Mouse (Mus musculus) brain, embryonic 18.5 days (tissue): ENCODE data around the gene Ccnb1.
"Not testable (repeated sequence)": the region's sequence is repeated elsewhere in the genome, so short reads cannot be mapped to it uniquely, and the experiment has no call there.

ENCODE experiments used
- DNase-seq: peaks from one replicate; pipeline ENCODE4 v3.0.0-alpha.2; 2012; ENCODE audit warnings: low read depth, low spot score

Gene Ccnb1

DNA sequence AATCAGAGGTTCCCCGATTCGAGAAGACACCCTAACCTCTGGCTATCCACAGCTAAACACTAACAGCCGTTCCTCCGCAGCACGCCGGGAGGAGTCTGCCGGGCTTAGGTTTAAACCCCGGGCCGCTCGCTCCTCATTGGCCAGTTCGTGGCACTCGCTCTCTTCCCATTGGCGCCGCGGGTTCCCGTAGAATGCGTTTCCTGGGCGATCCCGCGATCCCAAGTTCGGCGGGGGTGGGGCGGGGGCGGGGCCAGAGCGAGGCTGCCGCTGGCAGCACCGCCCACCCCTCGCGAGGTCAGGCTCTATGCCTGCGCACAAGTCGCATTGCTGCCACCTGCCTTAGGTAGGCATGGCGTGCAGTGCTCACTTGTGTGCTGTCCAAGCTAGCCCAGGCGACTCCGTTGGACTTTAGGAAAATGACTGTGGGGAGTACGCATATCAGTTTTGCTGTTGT is at the start of gene Ccnb1:
Gene Ccnb1 (minus strand): TSS at position 157 of the 454 bp plus-strand sequence.
- peak; percentile 86 for DNase-seq

- no peak for DNase-seq
Measured at GRCm38 (mm10) chr13:100834777-100835176, 48.4 kb upstream of the Ccnb1 start.

DNA sequence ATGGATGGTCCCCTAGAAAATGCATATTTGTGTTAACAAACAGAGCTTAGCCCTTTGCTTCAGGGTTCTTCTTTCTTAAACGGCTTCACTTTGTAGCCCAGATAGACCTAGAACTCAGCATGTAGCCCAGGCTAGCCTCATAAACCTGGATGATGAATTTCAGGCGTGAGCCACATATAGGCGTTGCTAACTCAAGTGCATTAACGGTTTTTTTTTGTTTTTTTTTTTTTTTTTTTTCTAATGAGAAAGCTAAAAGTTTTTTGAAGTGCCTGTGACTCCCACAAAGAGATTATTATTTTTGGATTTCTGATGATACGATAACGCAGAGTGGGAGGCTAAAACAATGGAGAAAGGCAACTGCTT is 47.3 kb upstream of the Ccnb1 start:
- no peak for DNase-seq

DNA sequence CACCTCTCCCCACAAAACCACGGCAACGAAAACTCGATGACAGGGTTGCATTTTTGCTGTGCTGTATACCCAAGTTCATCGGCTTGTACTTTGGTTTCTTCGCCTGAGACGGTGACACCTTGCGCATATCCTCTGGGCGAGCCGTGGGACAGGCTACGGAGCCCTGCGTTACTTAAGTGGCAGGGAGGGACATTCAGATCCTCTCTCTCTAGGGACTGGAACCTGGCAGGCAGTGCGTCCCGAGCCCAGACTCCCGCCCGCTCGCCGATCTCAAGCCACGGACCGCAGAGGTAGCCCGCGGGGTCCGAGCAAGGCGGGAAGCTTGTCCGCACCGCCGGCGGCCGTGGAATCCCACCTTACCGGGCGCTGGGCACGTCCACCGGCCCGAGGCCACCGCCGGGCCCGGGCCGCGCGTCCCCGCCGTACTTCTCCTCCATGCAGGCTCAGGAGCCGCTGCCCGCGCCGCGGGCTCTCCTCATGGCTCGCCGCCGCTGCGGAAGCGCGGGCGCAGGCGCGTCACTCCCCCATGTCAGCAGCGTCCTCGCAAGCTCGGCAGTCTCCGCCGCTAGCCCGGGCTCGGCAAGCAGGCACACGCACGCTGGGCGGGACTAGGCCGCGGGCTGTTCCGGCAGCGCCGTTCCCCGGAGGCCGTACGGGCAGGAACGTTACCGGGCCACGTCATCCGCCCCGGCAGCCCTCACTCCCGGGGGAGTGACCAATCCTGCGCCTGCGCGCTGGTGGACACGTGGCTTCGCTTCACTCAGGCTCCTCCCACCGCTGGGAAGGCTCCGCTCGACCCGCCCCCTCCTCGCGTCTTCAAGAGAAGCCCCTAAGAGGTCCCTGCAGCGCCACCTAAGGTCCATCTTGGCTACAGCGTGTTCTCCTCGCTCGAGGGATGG is 46.6 kb upstream of the Ccnb1 start, which contains the start of gene Slc30a5:
Gene Slc30a5 (minus strand): TSS at position 687 of the 899 bp plus-strand sequence.
- DNase-seq = peak; percentile 97

DNA sequence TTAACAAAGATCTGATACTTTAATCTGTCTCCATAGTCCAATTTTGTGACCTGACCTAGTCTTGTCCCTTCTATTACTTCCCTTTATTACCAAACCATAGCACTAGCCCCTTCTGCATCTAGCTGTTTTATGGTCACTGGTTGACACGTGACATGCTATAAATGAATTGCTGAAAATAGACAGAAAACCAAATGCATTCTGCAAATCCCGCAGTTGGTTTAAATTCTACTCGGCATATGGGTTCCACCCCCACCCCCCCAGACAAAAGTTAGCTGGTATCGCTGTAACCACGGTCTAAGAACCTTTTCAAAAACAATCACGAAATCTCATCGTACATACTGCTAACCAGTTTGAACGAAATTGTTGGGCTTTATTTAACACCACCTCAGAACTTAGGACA is 45.8 kb upstream of the Ccnb1 start:
- DNase-seq = no peak

DNA sequence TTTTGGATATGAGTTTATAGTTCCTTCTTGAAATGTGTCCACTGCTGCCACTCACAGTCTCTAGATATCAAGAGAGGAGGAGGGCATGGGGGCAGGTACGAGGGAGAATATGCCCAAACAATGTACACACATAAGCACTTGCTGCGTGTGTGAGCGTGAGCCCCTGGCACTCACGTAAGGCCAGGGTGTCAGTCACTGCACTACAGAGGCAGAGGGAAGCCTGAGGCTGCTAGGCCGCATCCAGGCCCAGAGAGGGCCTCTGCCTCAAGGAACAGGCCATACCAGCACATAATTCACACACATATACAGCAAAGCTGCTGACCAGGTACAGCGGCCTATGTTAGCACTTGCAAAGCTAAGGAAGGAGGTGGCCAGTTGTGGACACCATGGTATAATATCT is 44.8 kb upstream of the Ccnb1 start:
- no peak for DNase-seq

DNA sequence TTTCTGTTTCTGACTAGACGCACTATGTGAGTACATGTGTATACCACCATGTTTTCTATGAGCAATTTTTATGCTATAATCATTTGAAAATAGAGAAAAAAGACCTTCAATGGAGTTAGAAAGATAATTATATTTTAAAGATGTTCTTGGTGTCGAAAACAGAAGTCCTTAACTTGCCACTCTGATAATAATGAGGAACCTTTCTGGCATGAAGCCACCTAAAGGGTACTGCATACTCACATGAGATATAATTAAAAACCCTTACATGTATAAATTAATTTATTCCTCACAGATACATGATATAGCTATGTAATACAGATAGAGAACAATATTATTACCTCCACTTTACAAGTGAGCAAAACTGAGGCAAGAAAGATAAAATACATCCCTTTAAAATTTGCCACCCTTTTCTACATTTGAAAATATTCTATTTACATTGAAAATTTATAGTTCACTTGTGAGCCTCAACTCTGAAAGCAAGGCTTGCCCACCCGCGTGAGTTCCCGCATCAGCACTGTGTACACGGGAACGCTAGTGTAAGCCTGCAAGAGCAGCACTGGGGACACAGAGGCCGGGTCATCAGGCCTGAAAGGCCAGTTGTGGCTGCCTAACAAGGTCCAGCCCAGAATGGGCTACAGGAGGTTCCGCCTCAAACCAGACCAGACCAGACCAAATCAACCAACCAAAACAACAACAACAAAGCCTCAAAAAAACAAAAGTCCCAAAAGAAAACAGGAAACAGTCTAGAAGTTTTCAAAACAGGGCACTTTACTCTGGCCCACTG is 39.4 kb upstream of the Ccnb1 start:
- no peak for DNase-seq

DNA sequence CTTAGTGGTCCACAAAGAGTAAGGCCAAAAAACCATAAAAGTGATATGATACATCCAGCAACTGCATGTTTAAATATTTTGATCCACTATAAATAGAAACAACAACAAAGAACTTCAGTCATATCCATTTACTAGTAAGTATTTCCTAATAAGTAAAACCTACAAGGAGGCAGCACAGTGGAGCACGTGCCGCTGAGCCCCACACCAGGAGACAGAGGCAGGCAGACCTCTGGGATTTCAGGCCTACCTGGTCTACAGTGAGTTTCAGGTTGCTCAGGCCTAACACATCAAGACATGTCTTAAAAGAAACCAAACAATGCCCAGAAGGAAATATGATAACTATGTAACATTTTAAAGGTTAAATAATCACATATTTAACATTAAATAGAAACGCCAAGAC is 38.5 kb upstream of the Ccnb1 start:
- no peak for DNase-seq

DNA sequence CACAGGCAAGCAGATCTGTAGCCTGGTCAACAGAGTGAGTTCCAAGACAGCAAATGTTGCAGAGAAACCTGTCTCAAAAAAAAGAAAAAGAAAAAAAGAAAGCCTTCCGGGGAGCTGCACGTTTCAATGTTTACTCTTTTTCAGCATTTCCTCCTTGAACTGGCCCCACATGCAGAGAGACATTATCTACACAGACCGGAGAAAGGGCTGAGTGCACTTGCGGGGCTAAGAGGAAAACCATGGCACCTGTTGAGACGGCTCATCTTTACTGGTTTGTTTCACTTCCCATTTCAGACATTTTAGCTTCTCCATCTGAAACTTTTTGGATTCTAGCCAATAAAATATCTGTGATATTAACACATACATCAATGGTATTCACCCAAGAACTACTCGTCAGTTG is 37.9 kb upstream of the Ccnb1 start:
- no peak for DNase-seq

DNA sequence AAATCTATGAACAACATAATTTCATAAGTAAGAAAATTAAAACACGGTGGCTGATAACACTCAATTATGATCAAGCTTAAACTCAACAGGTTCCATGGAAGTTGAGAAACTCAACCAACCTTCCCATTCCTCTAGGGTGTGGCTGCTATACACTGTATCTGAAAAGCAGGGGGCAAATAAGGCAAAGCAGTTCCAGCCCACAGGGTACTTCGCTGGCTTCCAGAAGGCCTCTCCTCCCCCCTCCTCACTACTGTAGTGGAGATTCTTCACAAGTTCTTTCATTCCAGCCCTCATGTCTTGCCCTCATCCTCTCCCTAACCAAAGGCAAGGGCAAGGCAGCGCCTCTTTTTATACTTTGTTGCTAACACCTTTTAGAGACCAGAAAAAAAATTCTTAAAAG is 37.5 kb upstream of the Ccnb1 start:
- DNase-seq = no peak

GRCm38 (mm10) chr13:100814451-100814850 is 28.1 kb upstream of the Ccnb1 start:
- DNase-seq = no peak

DNA sequence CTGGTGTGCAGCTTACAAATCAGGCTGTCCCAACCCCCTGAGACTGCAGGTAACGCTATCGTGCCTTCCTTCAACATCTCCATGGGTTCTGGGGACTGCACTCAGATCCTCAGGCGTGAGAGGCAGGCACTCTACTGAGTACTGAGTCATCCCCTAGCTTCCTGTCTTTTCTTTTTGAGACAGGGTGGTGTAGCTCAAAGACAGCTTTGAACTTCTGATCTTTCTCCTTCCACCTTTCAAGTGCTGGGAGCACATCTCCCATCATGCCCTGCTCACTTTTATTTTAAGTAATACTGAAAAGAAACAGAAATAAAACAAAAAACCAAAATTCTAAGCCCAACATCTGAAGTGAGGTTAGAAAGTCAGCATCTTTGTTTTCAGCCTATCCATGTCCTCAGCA is 19.4 kb upstream of the Ccnb1 start:
- DNase-seq = no peak

- DNase-seq = no peak
Measured at GRCm38 (mm10) chr13:100797171-100797570, 10.8 kb upstream of the Ccnb1 start.

DNA sequence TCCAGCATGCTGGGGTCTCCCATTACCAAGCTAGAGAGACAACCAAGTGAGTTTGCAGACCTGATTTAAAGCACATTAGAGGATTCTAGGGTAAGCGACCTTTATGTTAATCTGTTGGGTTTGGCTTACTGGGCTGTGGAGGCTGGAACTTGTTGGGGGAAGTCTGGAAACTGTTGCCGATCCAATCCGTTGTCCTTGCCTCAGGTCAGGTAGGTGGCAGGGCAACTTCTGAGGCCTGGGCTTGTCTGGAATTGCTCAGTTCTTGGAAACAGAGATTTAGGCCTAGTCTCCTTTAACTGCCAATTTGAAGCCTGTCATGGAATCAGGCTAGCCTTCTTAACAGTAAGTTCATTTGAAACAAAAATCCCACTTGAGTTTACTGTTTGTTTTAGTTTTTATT is 2.7 kb upstream of the Ccnb1 start:
- no peak for DNase-seq

DNA sequence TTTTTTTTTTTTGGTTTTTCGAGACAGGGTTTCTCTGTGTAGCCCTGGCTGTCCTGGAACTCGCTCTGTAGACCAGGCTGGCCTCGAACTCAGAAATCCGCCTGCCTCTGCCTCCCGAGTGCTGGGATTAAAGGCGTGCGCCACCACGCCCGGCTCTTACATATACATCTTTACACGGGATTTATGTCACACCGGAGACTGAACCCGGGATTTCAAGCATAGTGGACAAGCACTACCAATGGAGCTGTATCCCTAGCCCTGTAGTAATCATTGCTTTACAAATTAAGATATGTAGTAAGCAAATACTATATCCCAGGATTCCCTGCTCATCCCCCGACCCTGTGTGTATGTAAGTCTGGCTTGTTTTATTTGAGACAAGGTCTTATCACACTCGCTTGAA is 1.7 kb upstream of the Ccnb1 start:
- DNase-seq = not testable (repeated sequence)

DNA sequence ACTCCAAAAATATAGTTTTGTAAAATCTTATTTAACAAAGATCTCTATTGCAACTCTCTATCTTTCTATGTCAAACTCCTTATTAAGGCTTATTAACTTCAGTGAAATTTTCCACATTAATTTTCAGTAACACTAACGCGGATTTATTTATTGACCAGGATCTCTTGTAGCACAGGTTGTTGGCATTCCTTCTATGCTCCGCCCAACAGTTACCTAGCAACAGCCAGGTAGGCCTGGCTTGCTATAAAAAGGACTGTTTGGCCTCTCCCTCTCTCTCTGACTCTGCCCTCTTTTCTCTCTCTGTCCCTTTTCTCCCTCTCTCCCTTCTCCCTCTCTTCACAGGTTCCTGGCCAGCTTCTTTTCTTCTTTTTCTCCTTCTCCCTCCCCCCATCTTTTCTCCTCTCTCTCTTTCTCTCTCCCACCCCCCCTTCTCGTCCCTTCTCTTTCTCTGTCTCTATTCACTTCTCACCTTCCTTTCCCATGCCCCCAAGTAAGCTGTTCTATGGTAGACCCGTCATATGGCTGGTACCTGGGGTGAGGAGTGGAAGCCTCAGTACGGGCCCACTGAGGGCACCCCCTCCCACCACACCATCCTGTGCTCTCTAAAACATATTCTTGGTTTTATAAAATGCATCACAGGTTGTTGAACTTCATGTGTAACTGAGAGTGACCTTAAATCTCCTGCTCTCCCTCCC is 1.1 kb upstream of the Ccnb1 start:
- no peak for DNase-seq

- no peak for DNase-seq
Measured at GRCm38 (mm10) chr13:100785806-100786413, 460 bp downstream of the Ccnb1 start.

DNA sequence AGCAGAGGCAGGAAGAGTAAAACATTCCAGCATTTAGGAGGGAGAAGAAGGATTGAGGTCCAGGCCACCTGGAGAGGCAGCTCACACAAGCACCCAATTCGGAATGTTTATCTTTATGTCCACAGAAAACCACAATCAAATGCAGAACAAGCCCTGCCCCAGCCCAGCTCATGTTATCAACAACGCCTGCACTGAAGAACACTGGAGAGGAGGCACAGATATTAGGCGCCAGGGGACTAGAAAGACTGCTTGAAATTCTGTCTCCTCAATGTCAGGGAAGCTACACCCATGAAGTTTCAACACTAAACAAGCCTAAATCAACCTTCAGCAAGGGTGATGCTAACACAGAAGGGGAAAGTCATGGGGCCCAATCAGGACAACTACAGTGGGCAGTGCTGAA is 8.9 kb downstream of the Ccnb1 start:
- no peak for DNase-seq

DNA sequence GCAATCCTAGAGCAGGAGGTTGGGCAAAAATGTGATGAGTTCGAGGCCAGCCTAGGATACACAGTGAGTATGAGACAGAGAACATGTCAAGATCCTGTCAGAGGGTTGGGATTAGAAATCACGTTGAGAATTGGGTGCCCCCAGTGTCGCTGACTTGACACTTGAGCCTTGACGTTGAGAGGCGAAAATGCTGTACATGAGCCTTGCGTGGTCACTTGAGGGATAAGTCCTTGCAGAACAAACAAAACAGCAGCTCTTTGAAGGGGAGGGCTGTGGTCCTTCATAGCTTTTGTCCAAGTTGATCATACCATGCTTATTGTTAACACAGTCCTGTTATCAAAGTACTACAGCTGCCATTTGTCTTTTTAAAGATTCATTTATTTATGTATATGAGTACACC is 9.7 kb downstream of the Ccnb1 start:
- DNase-seq = no peak

DNA sequence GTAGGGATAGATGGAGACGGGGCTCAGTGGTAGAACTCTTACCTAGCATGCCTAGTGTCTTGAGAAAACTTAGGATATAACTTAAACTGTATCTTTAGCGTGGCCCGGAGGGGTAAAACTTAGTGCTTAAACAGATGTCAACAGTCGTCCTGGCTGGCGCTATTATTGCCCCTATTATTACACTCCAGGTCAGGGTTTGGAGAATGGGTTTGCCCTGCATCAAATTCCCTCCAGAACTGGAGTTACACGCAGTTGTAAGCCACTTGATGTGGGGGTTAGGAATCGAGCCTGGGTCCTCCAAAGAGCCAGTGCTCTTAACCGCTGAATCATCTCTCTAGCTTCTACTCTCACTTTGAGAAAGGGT is 10.3 kb downstream of the Ccnb1 start:
- no peak for DNase-seq

DNA sequence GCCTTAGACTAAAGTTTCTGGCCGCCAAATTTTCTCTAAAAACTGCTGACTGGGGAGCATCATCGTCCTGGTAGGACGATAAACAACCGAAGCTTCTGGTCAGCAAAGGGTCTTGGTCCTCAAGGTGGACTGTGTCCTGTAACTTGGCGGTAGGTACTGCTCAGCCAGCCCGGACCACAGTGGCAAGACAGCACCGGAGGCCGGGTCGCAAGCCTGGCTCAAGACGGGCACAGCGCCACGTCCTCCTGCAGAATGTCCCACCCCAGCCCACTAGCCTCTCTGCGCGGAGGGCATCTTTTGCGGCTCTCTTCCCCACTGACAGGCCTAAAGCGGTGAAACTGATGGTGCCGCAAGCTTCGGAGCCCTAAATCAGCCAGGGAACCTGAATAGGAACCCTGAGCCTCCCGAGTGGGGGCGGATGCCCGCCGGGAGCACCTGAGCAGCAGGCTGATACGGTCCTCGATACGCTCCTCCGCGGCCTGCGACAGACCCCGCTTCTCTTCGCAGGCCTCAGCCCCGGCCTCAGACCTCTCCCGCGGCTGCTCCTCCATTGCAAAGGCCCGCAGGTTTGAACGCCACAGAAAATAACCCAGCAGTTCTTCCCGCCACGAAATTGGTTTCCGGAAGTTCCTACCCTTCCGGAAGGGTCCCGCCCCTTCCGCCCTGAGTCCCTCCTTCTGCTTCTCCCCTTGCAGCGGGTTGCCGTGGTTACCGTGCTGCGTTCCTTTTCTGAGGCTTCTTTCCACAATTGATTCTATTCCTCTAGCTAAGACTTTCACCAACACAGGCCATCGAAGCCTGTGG is 10.9 kb downstream of the Ccnb1 start, which contains the start of gene Cenph:
Gene Cenph (minus strand): TSS at position 648 of the 804 bp plus-strand sequence.
- DNase-seq = peak; percentile 67
